Mouse (Mus musculus) heart, adult 2 months (tissue): ENCODE data around the gene Pxylp1. TPM values are rescaled to one million over a fixed set of nuclear protein-coding genes. Genes with fewer than 3 reads are reported as not detected.
A peak's percentile ranks its signal among the peaks of the same experiment; 100 is the strongest.

ENCODE experiments used
- DNase-seq, 2 experiments: peaks; one replicate each; pipeline ENCODE4 v3.0.0; 2021
- H3K27ac ChIP-seq: fragments of 200-600 bp; 2 replicates; pipeline ENCODE4 v1.8.1; 2022
- H3K27me3 ChIP-seq: fragments of 200-500 bp; 2 replicates; pipeline ENCODE4 v1.6.1; 2012; ENCODE audit warnings: mild to moderate bottlenecking, low read length, inconsistent platforms, mixed read lengths; ENCODE audit not compliant: control insufficient read depth, insufficient read depth
- H3K36me3 ChIP-seq: fragments of 200-500 bp; 2 replicates; pipeline ENCODE4 v1.6.1; 2012; ENCODE audit warnings: low read length, inconsistent platforms; ENCODE audit not compliant: control insufficient read depth, insufficient read depth
- H3K4me1 ChIP-seq: fragments of 200-500 bp; 2 replicates; pipeline ENCODE4 v1.6.1; 2011; ENCODE audit warnings: low read length; ENCODE audit not compliant: control insufficient read depth, insufficient read depth
- H3K4me3 ChIP-seq: fragments of 200-600 bp; 2 replicates; pipeline ENCODE4 v1.8.1; 2022
- H3K79me2 ChIP-seq: fragments of 200-500 bp; replicated peaks from 2 replicates; pipeline ENCODE4 v1.6.1; 2012; ENCODE audit warnings: mild to moderate bottlenecking, inconsistent platforms, low read length, moderate library complexity, mixed read lengths; ENCODE audit not compliant: control insufficient read depth, insufficient read depth
- H3K9ac ChIP-seq: fragments of 200-500 bp; 2 replicates; pipeline ENCODE4 v1.6.1; 2012; ENCODE audit warnings: low read depth, mild to moderate bottlenecking, control low read depth, inconsistent platforms, low read length, mixed read lengths
- CTCF ChIP-seq: fragments of 200-600 bp; IDR thresholded peaks from 2 replicates; pipeline ENCODE4 v1.8.1; 2022; ENCODE audit warnings: antibody characterized with exemption, mild to moderate bottlenecking, moderate library complexity
- EP300 ChIP-seq: fragments of 200-500 bp; IDR thresholded peaks from 2 replicates; pipeline ENCODE4 v1.6.1; 2011; ENCODE audit warnings: low read depth, low read length, control low read depth; ENCODE audit not compliant: insufficient read depth
- POLR2A ChIP-seq: fragments of 200-500 bp; IDR thresholded peaks from 2 replicates; pipeline ENCODE4 v1.6.1; 2011; ENCODE audit warnings: mild to moderate bottlenecking, low read depth, low read length, control low read depth; ENCODE audit not compliant: insufficient read depth
- WGBS: fragments of 180-500 bp; shearing (Covaris S2); methylation state at CpG from one replicate; pipeline ENCODE4 v1.1.7; 2018; 5-methylcytosine and 5-hydroxymethylcytosine counted together
- intact Hi-C: fragments of 180-260 bp; cut with DNase I; formaldehyde crosslinking; loops from one replicate; pipeline ENCODE4 v1.15.1; 2025
- polyA plus RNA-seq: library from polyadenylated mRNA; depleted of rRNA; stranded (reverse); fragments of >200 nt; gene quantifications from 2 replicates; pipeline ENCODE4 v1.2.3, GENCODE M21; 2012
- total RNA-seq, 2 experiments: library from RNA; stranded (reverse); gene quantifications; 2 replicates each; pipeline ENCODE4 v1.2.3; 2021

The Pxylp1 gene
- total and polyA plus RNA-seq, 3 experiments: 6.5 to 16.9 (median 16.3) TPM

GRCm38 (mm10) chr9:96829682-96830081, 62.8 kb downstream of the Pxylp1 start:
- no peaks in the 10 kb centered on the region for H3K27me3 ChIP-seq
- no peak for TF ChIP-seq POLR2A
- no peak for TF ChIP-seq CTCF
- H3K36me3 ChIP-seq: no peaks in the 10 kb centered on the region
- H3K4me3 ChIP-seq: no peak overlapping the region
- intact Hi-C loops: no loop called here
- H3K4me1 ChIP-seq: no peaks in the 10 kb centered on the region
- H3K9ac ChIP-seq: no peak overlapping the region
- H3K79me2 ChIP-seq: no peaks in the 10 kb centered on the region
- 84% methylated on average over 3 of the region's 3 CpGs for WGBS
- no peak for DNase-seq
- no peak overlapping the region for H3K27ac ChIP-seq

DNA sequence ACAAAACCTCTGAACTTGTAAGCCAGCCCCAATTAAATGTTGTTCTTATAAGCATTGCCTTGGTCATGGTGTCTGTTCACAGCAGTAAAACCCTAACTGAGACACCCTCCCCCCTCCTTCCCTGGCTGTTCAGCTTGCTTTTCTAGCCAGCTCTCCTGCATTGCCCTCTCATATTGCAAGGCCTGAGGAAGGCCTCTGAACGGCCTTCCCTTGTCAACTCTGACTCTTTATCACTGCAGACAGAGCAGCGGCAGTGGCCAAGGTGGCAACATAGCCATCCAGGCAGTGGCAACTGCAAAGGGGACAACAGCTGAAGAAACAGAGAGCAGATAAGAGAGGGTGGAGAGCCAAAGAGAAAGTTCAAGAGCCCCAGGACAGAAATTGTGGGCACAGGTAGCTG, 64.4 kb downstream of the Pxylp1 start:
- Histone ChIP-seq H3K27me3 (no peaks in the 10 kb centered on the region), H3K9ac (no peak overlapping the region), H3K4me1 (peaks cover 1% of the 10 kb centered on the region), H3K79me2 (no peaks in the 10 kb centered on the region), H3K4me3 (no peak overlapping the region), H3K27ac (no peak overlapping the region), H3K36me3 (no peaks in the 10 kb centered on the region)
- intact Hi-C loops: no loop called here
- TF ChIP-seq CTCF (no peak), POLR2A (no peak), EP300 (no peak)
- 53% methylated on average over 2 of the region's 2 CpGs for WGBS
- no peak for DNase-seq

DNA sequence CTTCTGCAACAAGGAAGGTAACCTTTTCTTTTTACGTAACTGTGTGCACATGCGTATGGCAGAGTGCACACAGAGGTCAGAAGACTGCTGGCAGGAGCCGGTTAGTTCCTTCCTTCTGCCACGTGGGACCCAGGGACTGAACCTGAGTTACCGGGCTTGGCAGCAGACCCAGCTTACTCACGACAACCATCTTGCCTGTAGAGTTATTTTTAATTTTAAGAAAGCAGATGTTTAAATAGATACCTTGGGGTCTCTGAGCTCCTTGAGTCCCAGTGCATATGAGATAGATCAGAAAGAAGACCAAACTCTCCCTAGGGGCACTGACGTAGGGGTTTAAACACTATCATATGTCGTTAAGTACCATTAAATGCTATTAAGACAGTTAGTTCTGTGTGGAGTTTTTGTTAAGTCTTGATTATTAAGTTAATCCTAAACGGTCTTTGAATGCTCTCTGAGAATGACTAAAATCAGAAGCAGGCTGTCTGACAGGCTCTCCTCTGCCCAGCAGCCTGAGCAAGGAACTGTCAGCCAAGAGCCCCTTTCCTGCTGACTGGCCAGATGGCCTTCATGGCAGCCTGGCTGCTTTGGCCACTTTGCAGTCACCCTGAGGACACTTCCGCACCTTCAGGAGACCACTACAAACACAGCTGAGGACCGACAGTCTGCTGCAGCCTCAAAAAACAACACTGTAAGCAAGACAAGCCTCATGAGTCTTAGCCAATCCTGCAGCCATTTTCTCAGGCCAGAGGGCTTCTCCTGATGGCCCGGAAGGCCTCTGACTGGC, 65.3 kb downstream of the Pxylp1 start:
- Histone ChIP-seq H3K4me3 (no peak overlapping the region), H3K9ac (no peak overlapping the region), H3K4me1 (peaks cover 1% of the 10 kb centered on the region), H3K36me3 (no peaks in the 10 kb centered on the region), H3K27me3 (no peaks in the 10 kb centered on the region), H3K79me2 (no peaks in the 10 kb centered on the region), H3K27ac (no peak overlapping the region)
- no peak for DNase-seq
- TF ChIP-seq EP300 (no peak), POLR2A (no peak), CTCF (no peak)
- intact Hi-C loops: no loop called here
- 73% methylated on average over 12 of the region's 12 CpGs for WGBS

- H3K9ac ChIP-seq: no peak overlapping the region
- no peak overlapping the region for H3K27ac ChIP-seq
- DNase-seq: no peak
- intact Hi-C loops: no loop called here
- no peaks in the 10 kb centered on the region for H3K27me3 ChIP-seq
- no peaks in the 10 kb centered on the region for H3K79me2 ChIP-seq
- H3K4me1 ChIP-seq: peaks cover 1% of the 10 kb centered on the region
- H3K36me3 ChIP-seq: no peaks in the 10 kb centered on the region
- TF ChIP-seq POLR2A: no peak
- no peak for TF ChIP-seq CTCF
- no peak for TF ChIP-seq EP300
- WGBS: 96% methylated on average over 18 of the region's 18 CpGs
- H3K4me3 ChIP-seq: no peak overlapping the region
These were observed 67.6 kb downstream of the Pxylp1 start for GRCm38 (mm10) chr9:96824857-96825256.

DNA sequence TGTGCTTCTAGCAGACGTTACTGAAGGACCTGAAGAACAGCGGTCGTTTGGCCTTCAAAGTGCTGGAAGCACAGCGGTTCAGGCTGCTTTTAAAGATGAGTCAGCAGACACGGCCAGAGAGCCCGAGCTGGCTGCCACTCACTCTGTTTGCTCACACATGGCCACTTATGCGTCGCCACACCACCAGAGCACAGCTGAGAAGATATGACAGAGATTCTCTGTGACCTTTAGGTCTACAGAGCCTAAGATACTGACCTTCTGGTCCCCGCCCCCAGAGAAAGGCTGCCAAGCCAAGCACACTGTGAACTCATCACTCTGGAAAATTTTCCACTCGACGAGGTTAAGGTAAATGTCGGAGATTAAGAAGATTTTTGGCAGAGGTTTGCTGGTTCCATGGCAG, 68.4 kb downstream of the Pxylp1 start:
- DNase-seq: peak in 1 of 2 experiments; percentile 22
- Histone ChIP-seq H3K79me2 (no peaks in the 10 kb centered on the region), H3K27me3 (no peaks in the 10 kb centered on the region), H3K36me3 (no peaks in the 10 kb centered on the region), H3K27ac (no peak overlapping the region), H3K4me3 (no peak overlapping the region), H3K9ac (no peak overlapping the region), H3K4me1 (peaks cover 1% of the 10 kb centered on the region)
- 24% methylated on average over 12 of the region's 12 CpGs for WGBS
- TF ChIP-seq POLR2A: no peak
- intact Hi-C loops: no loop called here

DNA sequence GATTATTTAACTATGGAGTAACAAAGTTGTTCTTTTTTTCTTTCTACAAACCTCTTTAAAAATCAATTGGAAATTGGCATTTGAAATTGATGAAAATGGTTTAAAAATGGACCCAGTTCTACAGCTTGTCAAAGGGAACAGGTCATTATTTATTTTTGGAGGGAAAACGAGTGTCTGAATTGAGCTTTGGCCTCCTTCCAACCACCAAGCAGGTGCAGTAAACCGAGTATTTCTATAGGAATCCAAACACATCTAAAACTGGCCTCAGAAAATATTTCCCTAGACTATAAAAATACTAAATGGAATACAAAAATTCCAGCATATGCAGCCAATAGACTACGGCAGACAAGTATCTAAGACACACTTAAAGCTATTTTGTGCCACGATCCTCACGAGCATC, 68.9 kb downstream of the Pxylp1 start:
- no peaks in the 10 kb centered on the region for H3K79me2 ChIP-seq
- no peak for TF ChIP-seq EP300
- no peak for TF ChIP-seq POLR2A
- no peak for TF ChIP-seq CTCF
- intact Hi-C loops: no loop called here
- H3K9ac ChIP-seq: no peak overlapping the region
- no peaks in the 10 kb centered on the region for H3K36me3 ChIP-seq
- H3K27ac ChIP-seq: no peak overlapping the region
- WGBS: 45% methylated on average over 5 of the region's 5 CpGs
- H3K4me3 ChIP-seq: no peak overlapping the region
- DNase-seq: no peak
- peaks cover 1% of the 10 kb centered on the region for H3K4me1 ChIP-seq
- no peaks in the 10 kb centered on the region for H3K27me3 ChIP-seq
